Mouse (Mus musculus) stomach, embryonic 16.5 days (tissue): Measurements from ENCODE around the gene Stac2. TPM values are rescaled to one million over a fixed set of nuclear protein-coding genes. Genes with fewer than 3 reads are reported as not detected.
A peak's percentile ranks its signal among the peaks of the same experiment; 100 is the strongest.

ENCODE experiments used
- ATAC-seq: fragments of 200-750 bp; cut with Nextera tagmentation; 2 replicates; pipeline ENCODE4 v1.8.0; 2017; ENCODE audit warnings: moderate number of reproducible peaks, moderate TSS enrichment; ENCODE audit not compliant: insufficient read depth, low FRiP score
- H3K27ac ChIP-seq: fragments of 300-500 bp; sonication (generic); 2 replicates; pipeline ENCODE4 v1.5.1; 2014; ENCODE audit warnings: low read length
- H3K27me3 ChIP-seq: fragments of 300-500 bp; sonication (generic); 2 replicates; pipeline ENCODE4 v1.6.1; 2014; ENCODE audit warnings: low read length, control low read depth, mixed read lengths; ENCODE audit not compliant: control insufficient read depth, insufficient read depth
- H3K36me3 ChIP-seq: fragments of 300-500 bp; sonication (generic); 2 replicates; pipeline ENCODE4 v1.6.1; 2014; ENCODE audit warnings: low read length; ENCODE audit not compliant: control insufficient read depth, insufficient read depth
- H3K4me1 ChIP-seq: fragments of 300-500 bp; sonication (generic); 2 replicates; pipeline ENCODE4 v1.6.1; 2014; ENCODE audit warnings: low read length, control low read depth, mixed read lengths; ENCODE audit not compliant: control insufficient read depth, insufficient read depth
- H3K4me2 ChIP-seq: fragments of 300-500 bp; sonication (generic); 2 replicates; pipeline ENCODE4 v1.6.1; 2014; ENCODE audit warnings: low read depth, low read length, mixed read lengths
- H3K4me3 ChIP-seq: fragments of 300-500 bp; sonication (generic); replicated peaks from 2 replicates; pipeline ENCODE4 v1.5.1; 2014; ENCODE audit warnings: mild to moderate bottlenecking, low read length
- H3K9ac ChIP-seq: fragments of 300-500 bp; sonication (generic); 2 replicates; pipeline ENCODE4 v1.6.1; 2014; ENCODE audit warnings: low read length
- H3K9me3 ChIP-seq: fragments of 300-500 bp; sonication (generic); replicated peaks from 2 replicates; pipeline ENCODE4 v1.6.1; 2016; ENCODE audit warnings: low read length, control low read depth; ENCODE audit not compliant: control insufficient read depth
- WGBS: fragments of 180-500 bp; shearing (Covaris S2); extraction: QIAGEN DNeasy Blood & Tissue Kit; methylation state at CpG from one replicate; pipeline ENCODE4 v1.1.7; 2014; 5-methylcytosine and 5-hydroxymethylcytosine counted together
- polyA plus RNA-seq: library from polyadenylated mRNA; unstranded; fragments of >200 nt; fragmentation: Nextera tagmentation; extraction: Ambion mirVana; gene quantifications from 2 replicates; pipeline ENCODE4 v1.2.1, GENCODE M21; 2015

Stac2 gene
- polyA plus RNA-seq, 1 experiment from 2014 or later: 0.25 TPM

- WGBS: 49% methylated on average over 5 of the region's 5 CpGs
Measured at GRCm38 (mm10) chr11:97999748-98000147, 53.5 kb downstream of the Stac2 start.

GRCm38 (mm10) chr11:97998898-97999608, 54.2 kb downstream of the Stac2 start:
- H3K4me1 ChIP-seq: peaks cover 18% of the 10 kb centered on the region

More at GRCm38 (mm10) chr11:97999748-98000147, 53.5 kb downstream of the Stac2 start:
- Histone ChIP-seq H3K4me2 (no peak overlapping the region), H3K27me3 (peaks cover 6% of the 10 kb centered on the region; the same call in 1 of the 2 replicates), H3K27ac (no peak overlapping the region), H3K4me1 (peaks cover 16% of the 10 kb centered on the region), H3K9ac (no peak overlapping the region), H3K4me3 (no peak overlapping the region), H3K36me3 (no peaks in the 10 kb centered on the region), H3K9me3 (no peaks in the 10 kb centered on the region)
- ATAC-seq: no peak

GRCm38 (mm10) chr11:97998074-97998793, 55.0 kb downstream of the Stac2 start:
- no peak overlapping the region for H3K4me2 ChIP-seq
- peaks cover 6% of the 10 kb centered on the region; the same call in 1 of the 2 replicates for H3K27me3 ChIP-seq
- peaks cover 15% of the 10 kb centered on the region for H3K4me1 ChIP-seq
- H3K4me3 ChIP-seq: no peak overlapping the region
- H3K9me3 ChIP-seq: no peaks in the 10 kb centered on the region
- H3K9ac ChIP-seq: no peak overlapping the region
- no peaks in the 10 kb centered on the region for H3K36me3 ChIP-seq
- no peak overlapping the region for H3K27ac ChIP-seq
- WGBS: 67% methylated on average over 11 of the region's 11 CpGs
- no peak for ATAC-seq

More at GRCm38 (mm10) chr11:97998898-97999608, 54.2 kb downstream of the Stac2 start:
- Histone ChIP-seq H3K27ac (no peak overlapping the region), H3K36me3 (no peaks in the 10 kb centered on the region), H3K9me3 (no peaks in the 10 kb centered on the region), H3K27me3 (peaks cover 6% of the 10 kb centered on the region; the same call in 1 of the 2 replicates), H3K4me2 (no peak overlapping the region), H3K9ac (no peak overlapping the region), H3K4me3 (no peak overlapping the region)
- no peak for ATAC-seq
- WGBS: 44% methylated on average over 7 of the region's 7 CpGs

GRCm38 (mm10) chr11:97997387-97997960, 55.8 kb downstream of the Stac2 start:
- Histone ChIP-seq H3K4me3 (no peak overlapping the region), H3K9ac (no peak overlapping the region), H3K9me3 (no peaks in the 10 kb centered on the region), H3K27ac (no peak overlapping the region), H3K4me2 (no peak overlapping the region), H3K4me1 (peaks cover 15% of the 10 kb centered on the region), H3K27me3 (peaks cover 6% of the 10 kb centered on the region; the same call in 1 of the 2 replicates), H3K36me3 (no peaks in the 10 kb centered on the region)
- no peak for ATAC-seq
- WGBS: 76% methylated on average over 8 of the region's 8 CpGs

- H3K27me3 ChIP-seq: peaks cover 6% of the 10 kb centered on the region; the same call in 1 of the 2 replicates
- peaks cover 12% of the 10 kb centered on the region for H3K4me1 ChIP-seq
- no peak overlapping the region for H3K27ac ChIP-seq
- WGBS: 75% methylated on average over 1 of the region's 1 CpGs
- no peaks in the 10 kb centered on the region for H3K36me3 ChIP-seq
- H3K4me3 ChIP-seq: no peak overlapping the region
- ATAC-seq: no peak
- no peak overlapping the region for H3K4me2 ChIP-seq
- no peak overlapping the region for H3K9ac ChIP-seq
- H3K9me3 ChIP-seq: no peaks in the 10 kb centered on the region
Measured at GRCm38 (mm10) chr11:97996691-97997090, 56.6 kb downstream of the Stac2 start.

- Histone ChIP-seq H3K4me1 (peaks cover 12% of the 10 kb centered on the region), H3K9me3 (no peaks in the 10 kb centered on the region), H3K4me2 (peak within 1 kb of the TSS; percentile 92), H3K27ac (no peak within 1 kb of the TSS), H3K36me3 (no peaks in the 10 kb centered on the region), H3K27me3 (peaks cover 6% of the 10 kb centered on the region; the same call in 1 of the 2 replicates), H3K9ac (peak within 1 kb of the TSS; percentile 69), H3K4me3 (peak within 1 kb of the TSS; percentile 55)
- 2% methylated on average over 26 of the region's 26 CpGs for WGBS
- ATAC-seq: peak; percentile 38
Measured at GRCm38 (mm10) chr11:97995564-97996288, 57.5 kb downstream of the Stac2 start, which contains the start of gene Arl5c. Gene Arl5c, minus strand, starts transcription at chr11:97996181.

GRCm38 (mm10) chr11:97994539-97995100, 58.6 kb downstream of the Stac2 start:
- peak; percentile 37; the same call in 1 of the 2 replicates for ATAC-seq
- Histone ChIP-seq H3K4me2 (peak overlapping the region; percentile 92), H3K4me1 (peaks cover 20% of the 10 kb centered on the region), H3K36me3 (no peaks in the 10 kb centered on the region), H3K9ac (peak overlapping the region; percentile 69), H3K4me3 (peak overlapping the region; percentile 55), H3K27ac (no peak overlapping the region), H3K9me3 (no peaks in the 10 kb centered on the region), H3K27me3 (no peaks in the 10 kb centered on the region; the same call in 1 of the 2 replicates)
- WGBS: 10% methylated on average over 13 of the region's 13 CpGs

- Histone ChIP-seq H3K9ac (peak overlapping the region; percentile 75), H3K9me3 (no peaks in the 10 kb centered on the region), H3K4me1 (peaks cover 14% of the 10 kb centered on the region), H3K4me3 (peak overlapping the region; percentile 65), H3K4me2 (peak overlapping the region; percentile 67), H3K27ac (peak overlapping the region; percentile 87), H3K27me3 (peaks cover 16% of the 10 kb centered on the region), H3K36me3 (no peaks in the 10 kb centered on the region)
- WGBS: under 1% methylated on average over 26 of the region's 26 CpGs
- peak; percentile 87 for ATAC-seq
Measured at GRCm38 (mm10) chr11:97988530-97989096, 64.6 kb downstream of the Stac2 start.
